Mouse (Mus musculus): ENCODE measurements at regions not wholly inside any gene's neighbourhood (a gene's known extent, or its start where the extent isn't known, plus 50 kb on each side); places are given as distances from the start of the nearest gene placed in this dataset.

GRCm38 (mm10) chr1:164590205-164590613, 132.1 kb upstream of the Atp1b1 start:
- TF ChIP-seq NELFE (IDR thresholded peaks at IDR 0.05; ENCODE audit: low read depth, low read length) (no peak), CTCF (IDR thresholded peaks at IDR 0.05 in 2 of 3, conservative IDR thresholded peaks at IDR 0.05 in 1 of 3; ENCODE audit: control insufficient read depth in 1 of 3, insufficient read depth in 1 of 3, low read depth in 2 of 3, low read length in 3 of 3, poor library complexity in 1 of 3, severe bottlenecking in 1 of 3) (no peak), POLR2A (IDR thresholded peaks at IDR 0.05; ENCODE audit: control insufficient read depth in 1 of 2, insufficient read depth in 1 of 2, low read depth in 1 of 2, low read length in 2 of 2, poor library complexity in 1 of 2) (no peak), MYC (IDR thresholded peaks at IDR 0.05; ENCODE audit: low read depth, low read length) (no peak), EP300 (IDR thresholded peaks at IDR 0.05; ENCODE audit: low read depth in 1 of 2, low read length in 2 of 2) (no peak), ZC3H11A (IDR thresholded peaks at IDR 0.05; ENCODE audit: low read depth, low read length) (no peak), ETS1 (IDR thresholded peaks at IDR 0.05; ENCODE audit: low read depth, low read length) (no peak), E2F4 (IDR thresholded peaks at IDR 0.05; ENCODE audit: borderline replicate concordance, low read depth, low read length) (no peak), GATA1 (IDR thresholded peaks at IDR 0.05; ENCODE audit: low read depth, low read length) (no peak), POLR2AphosphoS2 (IDR thresholded peaks at IDR 0.05; ENCODE audit: low read length) (no peak), ZKSCAN1 (IDR thresholded peaks at IDR 0.05; ENCODE audit: low read depth, low read length) (no peak), USF1 (IDR thresholded peaks at IDR 0.05; ENCODE audit: low read depth, low read length) (no peak), TAL1 (IDR thresholded peaks at IDR 0.05; ENCODE audit: low read length) (no peak), MAFK (IDR thresholded peaks at IDR 0.05; ENCODE audit: borderline replicate concordance, low read depth, low read length) (no peak)

Data from MEL (cell line).